Mouse (Mus musculus): ENCODE measurements around the gene Gramd1a. TPM values are rescaled to one million over a fixed set of nuclear protein-coding genes. Genes with fewer than 3 reads are reported as not detected.

The Gramd1a gene
- 10 to 100 TPM; 40.5 to 41.2 TPM for total RNA-seq (2021)
- long read RNA-seq, experiment 1, partial matches to known transcripts, result 9 of 20 reads
- long read RNA-seq, experiment 1, other reads (novel, unspliced or antisense), result 11 of 20 reads
- long read RNA-seq, experiment 2, partial matches to known transcripts, result 8 of 31 reads
- long read RNA-seq, experiment 2, other reads (novel, unspliced or antisense), result 23 of 31 reads

- DNase-seq, result peak; percentile 64
Measured at GRCm38 (mm10) chr7:31155296-31156033, at the start of gene Gramd1a. TSS of gene Gramd1a (minus strand) at chr7:31155896.

- DNase-seq, result no peak
Measured at GRCm38 (mm10) chr7:31195591-31196307, 40.1 kb upstream of the Gramd1a start.

DNA sequence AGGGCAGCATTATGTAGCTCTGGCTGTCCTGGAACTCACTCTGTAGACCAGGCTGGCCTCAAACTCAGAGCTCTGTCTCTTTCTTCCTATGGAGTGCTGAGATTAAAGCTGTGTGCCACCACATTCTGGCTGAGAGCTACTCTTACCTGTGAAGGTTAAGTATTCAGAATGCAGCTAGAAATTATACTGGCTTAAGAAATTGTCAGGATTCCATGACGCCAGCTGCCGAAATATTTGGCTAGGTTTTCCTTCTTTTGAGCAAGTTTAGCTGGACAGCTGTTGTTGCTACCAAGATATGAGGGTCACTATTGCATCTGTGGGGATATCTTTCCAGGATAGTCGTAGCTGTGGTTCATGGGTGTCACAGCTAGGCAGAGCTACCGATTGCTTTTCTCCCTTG is 29.0 kb upstream of the Gramd1a start:
- no peak for DNase-seq

DNA sequence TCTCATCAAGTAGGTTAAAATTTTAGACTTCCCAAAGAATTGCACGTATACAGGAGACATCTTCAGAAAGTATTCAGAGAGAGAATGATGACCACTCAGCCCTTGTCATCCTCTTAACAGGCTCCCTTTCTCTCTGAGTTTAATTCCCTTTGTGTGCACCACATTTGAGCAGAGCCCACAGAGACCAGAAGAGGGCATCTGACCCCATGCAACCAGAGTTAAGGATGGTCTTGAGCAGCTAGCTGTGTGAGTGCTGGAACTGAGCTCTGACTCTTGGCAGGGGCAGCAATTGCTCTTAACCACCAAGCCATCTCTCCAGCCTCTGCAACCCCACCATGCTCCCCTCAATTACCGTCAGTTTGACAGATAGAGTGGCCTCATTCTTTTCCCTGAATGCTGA is 27.2 kb upstream of the Gramd1a start:
- no peak for DNase-seq

- peak; percentile 49 for DNase-seq
Measured at GRCm38 (mm10) chr7:31176886-31177763, 21.4 kb upstream of the Gramd1a start.

DNA sequence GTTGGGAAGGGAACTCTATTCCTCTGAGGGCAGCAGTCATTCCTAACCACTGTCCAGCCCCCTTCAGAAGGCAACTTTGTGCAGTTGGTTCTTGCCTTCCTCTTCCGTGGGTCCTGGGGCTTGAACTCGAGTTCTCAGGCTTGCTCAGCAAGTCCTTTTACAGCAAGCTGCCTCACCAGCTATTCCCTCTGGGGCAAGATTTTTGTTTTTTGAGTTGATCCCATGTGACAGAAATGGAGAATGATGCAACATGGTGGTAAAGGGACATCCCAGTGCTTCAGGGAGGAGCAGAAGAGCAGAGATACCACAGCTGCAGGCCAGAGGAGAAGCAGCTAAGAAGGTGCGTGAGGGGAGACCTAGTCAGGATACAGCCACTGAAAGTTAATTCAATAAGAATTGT is 19.4 kb upstream of the Gramd1a start:
- no peak for DNase-seq

GRCm38 (mm10) chr7:31174466-31174865 is 18.8 kb upstream of the Gramd1a start:
- DNase-seq, result no peak

DNA sequence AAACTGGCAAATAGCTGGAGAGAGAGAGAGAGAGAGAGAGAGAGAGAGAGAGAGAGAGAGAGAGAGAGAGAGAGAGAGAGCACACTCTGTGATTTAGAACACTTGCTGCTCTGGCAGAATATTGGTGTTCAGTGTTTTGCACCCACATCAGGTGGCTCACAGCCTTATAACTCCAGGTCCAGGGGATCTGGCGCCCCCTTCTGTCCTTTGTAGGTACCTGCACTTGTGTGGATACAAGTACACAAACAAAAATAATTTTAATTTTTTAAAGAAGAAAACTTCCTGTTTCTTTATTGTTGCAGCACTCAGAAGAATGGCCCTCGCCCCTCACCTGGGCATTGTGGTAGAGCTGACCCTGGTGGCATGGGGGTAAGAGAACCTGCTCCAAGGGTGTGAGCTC is 16.5 kb upstream of the Gramd1a start:
- DNase-seq, result no peak

- DNase-seq, result no peak
Measured at GRCm38 (mm10) chr7:31170520-31170919, 14.8 kb upstream of the Gramd1a start.

- DNase-seq, result no peak
Measured at GRCm38 (mm10) chr7:31168412-31168811, 12.7 kb upstream of the Gramd1a start.

GRCm38 (mm10) chr7:31164748-31165147 is 9.1 kb upstream of the Gramd1a start:
- no peak for DNase-seq

GRCm38 (mm10) chr7:31163666-31164577 is 8.2 kb upstream of the Gramd1a start:
- no peak for DNase-seq

GRCm38 (mm10) chr7:31162324-31162723 is 6.6 kb upstream of the Gramd1a start:
- no peak for DNase-seq

DNA sequence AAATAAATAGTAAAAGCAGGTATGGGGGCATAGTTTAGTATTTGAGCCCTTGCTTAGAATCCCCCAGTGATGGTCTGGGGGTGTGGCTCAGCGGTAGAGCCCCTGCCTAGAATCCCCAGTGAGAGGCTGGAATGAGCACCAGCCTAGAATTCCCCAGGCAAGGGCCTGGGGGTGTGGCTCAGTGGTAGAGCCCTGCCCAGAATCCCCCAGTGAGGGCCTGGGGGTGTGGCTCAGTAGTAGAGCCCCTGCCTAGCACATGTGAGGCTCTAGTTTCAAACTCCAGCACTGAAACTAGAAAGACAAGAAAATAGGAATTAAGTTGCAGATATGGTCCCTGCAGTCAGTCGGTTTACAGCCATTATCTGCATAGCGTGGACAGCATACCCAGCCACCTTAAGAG is 6.1 kb upstream of the Gramd1a start:
- no peak for DNase-seq

DNA sequence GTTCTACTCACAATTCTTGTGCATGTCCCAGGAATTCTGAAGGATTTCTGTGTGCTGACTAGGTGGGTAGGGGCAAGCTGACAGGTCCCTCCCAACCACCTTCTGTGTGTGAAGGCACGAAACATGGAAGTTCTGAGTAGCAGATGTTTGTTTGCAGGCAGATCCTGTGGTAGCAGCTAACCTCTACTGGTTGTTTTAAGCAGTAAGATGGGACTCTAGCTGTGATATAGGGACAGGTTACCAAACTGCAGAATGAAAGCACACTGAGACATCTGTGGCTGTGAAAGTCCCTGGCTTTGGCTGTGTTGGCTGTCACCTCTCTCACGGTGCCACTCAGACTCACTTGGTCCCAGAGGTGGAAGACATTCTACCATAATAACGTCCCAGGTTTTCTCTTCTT is 5.5 kb upstream of the Gramd1a start:
- no peak for DNase-seq

DNA sequence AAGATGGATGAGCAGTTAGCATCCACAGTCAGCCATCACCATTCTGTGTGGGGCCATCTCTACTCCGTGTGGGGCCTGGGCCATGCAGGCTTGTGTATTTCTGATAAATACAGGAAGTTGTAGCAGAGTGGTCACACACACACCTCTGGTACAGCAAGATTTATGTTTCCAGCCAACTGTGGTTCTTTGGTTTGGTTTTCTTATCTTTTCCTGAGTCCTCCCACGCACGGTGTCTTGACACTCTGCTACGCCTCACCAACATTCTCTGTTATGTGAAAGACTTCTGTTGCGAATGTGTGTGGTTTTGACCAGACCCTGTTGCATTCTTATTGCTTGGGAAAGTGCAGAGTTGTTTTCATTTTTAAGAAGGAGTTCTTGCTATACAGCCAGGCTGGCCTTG is 5.1 kb upstream of the Gramd1a start:
- no peak for DNase-seq

DNA sequence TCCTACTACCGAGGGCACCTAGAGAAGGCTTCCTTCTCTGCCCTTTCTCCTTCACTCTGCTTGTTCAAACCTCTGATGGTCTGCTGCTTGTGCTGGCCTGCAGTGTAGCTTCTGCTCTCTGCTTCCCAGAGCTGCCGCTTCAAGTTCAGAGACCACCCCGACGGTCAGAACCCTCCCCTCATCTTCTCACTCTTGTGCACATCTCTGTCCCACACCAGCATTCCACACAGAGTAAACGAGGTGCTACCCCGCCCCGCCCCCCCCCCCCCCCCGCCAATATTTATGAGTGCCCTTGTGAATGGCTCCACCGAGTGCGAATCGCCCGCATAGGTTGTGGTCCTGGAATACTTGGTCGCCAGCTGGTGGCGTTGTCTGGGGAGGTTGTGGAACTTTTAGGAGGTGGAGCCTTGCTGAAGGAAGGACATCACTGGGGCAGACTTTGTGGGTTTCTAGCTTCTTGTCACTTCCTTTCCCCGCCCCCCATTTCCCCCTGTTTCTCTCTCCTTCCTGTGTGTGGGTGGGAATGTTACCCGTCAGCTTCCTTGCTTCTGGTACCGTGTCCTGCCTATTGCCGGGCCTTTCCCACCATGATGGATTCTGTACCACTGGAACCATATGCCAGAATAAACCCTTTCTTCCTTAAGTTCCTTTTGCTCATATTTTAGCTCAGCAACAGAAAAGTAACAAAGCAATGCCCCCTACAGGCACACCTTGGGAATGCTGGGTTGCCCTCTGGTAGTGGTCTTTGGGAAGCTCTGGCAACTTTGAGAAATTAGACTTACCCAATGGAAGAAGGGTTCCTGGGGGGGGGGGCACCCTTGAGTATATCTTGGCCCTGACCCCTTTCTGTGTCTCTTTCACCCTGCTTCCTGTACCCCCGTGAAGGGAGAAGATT is 585 bp upstream of the Gramd1a start:
- DNase-seq, result peak; percentile 50

DNA sequence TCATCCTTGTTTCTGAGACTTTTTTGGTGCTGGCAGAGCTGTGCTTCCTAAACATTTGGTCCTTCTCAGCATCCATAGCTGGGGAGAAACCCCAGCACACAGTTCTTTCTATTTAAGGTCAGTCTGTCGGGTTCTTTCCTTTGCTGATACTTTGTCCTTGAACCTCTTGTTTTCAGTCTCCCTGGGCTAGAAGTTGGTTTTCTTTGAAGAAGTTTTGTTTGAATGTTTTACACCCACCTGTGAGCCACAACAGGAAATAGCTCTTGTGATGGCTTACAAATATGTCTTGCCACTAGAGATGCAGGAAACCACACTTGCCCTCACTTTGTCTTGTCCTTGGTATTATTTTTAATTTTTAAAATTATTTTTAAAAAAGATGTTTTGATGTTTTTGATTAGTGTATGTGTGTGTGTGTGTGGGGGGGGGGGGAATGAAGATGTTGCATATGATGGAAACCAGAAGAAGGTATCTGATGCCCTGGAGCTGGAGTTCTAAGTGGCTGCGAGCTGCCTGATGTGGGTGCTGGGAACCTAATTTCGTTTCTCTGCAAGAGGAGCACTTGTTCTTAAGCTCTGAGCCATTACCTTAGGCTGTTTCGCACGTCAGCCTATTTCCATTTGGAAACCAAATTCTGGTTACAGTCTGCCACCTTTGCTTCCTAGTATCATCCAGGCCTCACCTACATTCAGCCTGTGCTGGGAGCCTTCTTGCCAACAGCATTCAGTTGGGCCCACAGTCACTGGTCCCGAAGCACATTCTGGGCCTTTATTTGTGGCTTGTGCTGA is 2.0 kb downstream of the Gramd1a start:
- no peak for DNase-seq
